Mouse (Mus musculus): ENCODE measurements around the gene Cebpz. TPM values are rescaled to one million over a fixed set of nuclear protein-coding genes. Genes with fewer than 3 reads are reported as not detected.

Cebpz gene
- total RNA-seq (2015; ENCODE audit: low replicate concordance): 11.3 and 15.5 TPM in 2 replicates
- 8.7 and 20.0 TPM in 2 replicates for total RNA-seq (2017; ENCODE audit: low replicate concordance)

- ATAC-seq (replicated peaks; ENCODE audit: low FRiP score, poor library complexity, severe bottlenecking): peak; percentile 99
These were observed at the start of gene Cebpz, which contains the start of gene Ndufaf7 for GRCm38 (mm10) chr17:78936466-78937228. Gene Cebpz, minus strand, starts transcription at chr17:78937066. Gene Ndufaf7, plus strand, starts transcription at chr17:78937136.

DNA sequence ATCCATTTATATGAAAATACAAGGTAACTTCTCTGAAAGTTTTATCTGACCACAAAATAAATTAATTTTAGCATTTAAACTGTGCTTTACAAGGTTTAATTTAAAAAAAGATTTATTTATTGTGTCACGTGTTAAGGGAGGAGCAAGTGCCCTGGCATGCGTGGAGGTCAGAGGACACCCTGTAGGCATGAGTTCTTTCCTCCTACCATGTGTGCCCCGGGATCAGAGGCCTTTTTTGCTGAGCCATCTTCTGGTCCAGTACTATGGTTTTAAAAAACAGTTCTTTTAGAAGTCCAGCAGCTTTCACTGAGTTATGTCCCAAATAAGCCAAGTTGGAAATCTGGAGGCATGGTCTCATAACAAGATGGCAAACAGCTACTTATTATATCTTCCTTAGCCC is 46.9 kb upstream of the Cebpz start:
- no peak for ATAC-seq (replicated peaks; ENCODE audit: low FRiP score, poor library complexity, severe bottlenecking)

GRCm38 (mm10) chr17:78983166-78983565 is 46.3 kb upstream of the Cebpz start:
- no peak for ATAC-seq (replicated peaks; ENCODE audit: low FRiP score, poor library complexity, severe bottlenecking)

DNA sequence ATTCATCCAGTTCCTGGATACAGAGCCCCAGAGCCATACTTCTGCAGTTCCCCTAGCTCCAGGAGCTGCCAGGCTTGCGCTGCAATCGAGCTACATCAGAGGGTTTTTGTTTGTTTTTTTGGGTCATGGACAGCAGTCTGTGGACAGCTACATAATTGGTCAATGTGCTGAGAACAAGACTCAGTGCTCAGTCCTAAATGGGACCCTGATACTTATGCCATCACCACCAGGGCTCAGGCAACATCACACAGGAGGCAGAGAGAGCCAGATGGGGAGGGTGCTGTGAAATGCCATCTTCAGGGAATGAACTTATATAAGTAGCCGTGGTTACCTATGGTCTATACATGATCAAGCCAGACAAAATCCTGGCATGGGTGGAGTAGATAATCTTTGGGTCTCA is 31.6 kb upstream of the Cebpz start:
- ATAC-seq (replicated peaks; ENCODE audit: low FRiP score, poor library complexity, severe bottlenecking): no peak

- ATAC-seq (replicated peaks; ENCODE audit: low FRiP score, poor library complexity, severe bottlenecking): no peak
These were observed 29.4 kb upstream of the Cebpz start for GRCm38 (mm10) chr17:78966092-78966883.

DNA sequence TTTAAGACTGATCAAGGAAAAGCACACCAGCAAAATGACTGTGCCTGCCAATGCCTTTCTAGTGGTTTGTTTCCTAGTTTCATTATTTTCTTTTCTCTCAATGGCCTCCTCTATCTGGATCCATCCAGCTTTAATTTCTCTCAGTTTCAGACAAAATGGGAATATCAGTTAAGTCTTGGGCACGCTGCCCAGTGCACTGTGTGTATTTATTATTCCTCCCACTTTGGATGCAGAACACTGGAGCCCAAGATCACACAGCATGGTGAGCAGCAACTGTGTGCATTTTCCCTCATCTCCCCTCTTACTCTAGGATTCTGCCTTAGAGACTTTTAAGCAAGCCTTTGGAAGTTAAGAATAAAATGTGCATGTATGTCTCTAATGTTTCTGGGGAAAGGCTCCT is 27.5 kb upstream of the Cebpz start:
- ATAC-seq (replicated peaks; ENCODE audit: low FRiP score, poor library complexity, severe bottlenecking): no peak

GRCm38 (mm10) chr17:78959473-78959872 is 22.6 kb upstream of the Cebpz start:
- no peak for ATAC-seq (replicated peaks; ENCODE audit: low FRiP score, poor library complexity, severe bottlenecking)

- no peak for ATAC-seq (replicated peaks; ENCODE audit: low FRiP score, poor library complexity, severe bottlenecking)
These were observed 16.4 kb upstream of the Cebpz start for GRCm38 (mm10) chr17:78953240-78953639.

GRCm38 (mm10) chr17:78952070-78952469 is 15.2 kb upstream of the Cebpz start:
- ATAC-seq (replicated peaks; ENCODE audit: low FRiP score, poor library complexity, severe bottlenecking): no peak

GRCm38 (mm10) chr17:78951225-78951624 is 14.4 kb upstream of the Cebpz start:
- no peak for ATAC-seq (replicated peaks; ENCODE audit: low FRiP score, poor library complexity, severe bottlenecking)

DNA sequence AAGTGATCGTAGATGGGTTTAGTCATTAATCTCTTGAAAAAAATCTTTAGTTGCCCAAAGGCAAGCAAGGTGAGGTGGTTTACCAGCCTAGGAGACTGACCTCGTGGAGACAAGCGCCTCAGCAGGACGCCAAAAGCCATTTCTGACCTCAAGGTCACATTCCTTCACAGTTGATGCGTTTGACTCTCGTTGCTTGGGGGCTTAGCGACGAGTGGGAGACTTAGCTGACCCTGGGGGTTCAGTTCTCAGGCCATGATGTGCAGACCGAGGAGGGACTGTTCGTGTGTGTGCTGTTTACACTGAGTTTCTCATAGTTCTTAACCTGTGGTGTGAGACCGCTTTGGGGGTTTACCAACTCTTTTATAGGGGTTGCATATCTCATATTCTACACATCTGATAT is 5.7 kb upstream of the Cebpz start:
- ATAC-seq (replicated peaks; ENCODE audit: low FRiP score, poor library complexity, severe bottlenecking): no peak

DNA sequence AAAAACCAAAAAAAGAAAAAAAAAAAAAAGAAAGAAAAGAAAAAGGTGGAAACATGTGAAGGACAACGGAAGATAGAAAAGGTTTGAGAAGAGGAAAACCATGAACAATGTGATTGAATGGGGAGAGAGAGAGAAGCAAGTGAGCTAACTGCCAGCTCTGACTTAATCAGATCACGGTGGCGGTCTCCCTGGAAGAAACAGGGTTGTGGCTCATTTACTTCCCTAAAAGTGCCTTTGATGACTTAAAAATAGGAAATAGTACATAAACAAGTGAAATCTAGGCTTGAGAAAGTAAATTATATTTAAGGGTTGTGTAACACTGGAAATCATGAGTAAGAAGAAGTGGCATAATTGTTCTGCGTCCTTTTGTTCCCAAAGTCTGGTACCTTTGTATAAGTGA is 2.1 kb upstream of the Cebpz start:
- ATAC-seq (replicated peaks; ENCODE audit: low FRiP score, poor library complexity, severe bottlenecking): no peak

- ATAC-seq (replicated peaks; ENCODE audit: low FRiP score, poor library complexity, severe bottlenecking): peak; percentile 72
These were observed 475 bp upstream of the Cebpz start for GRCm38 (mm10) chr17:78937229-78937853.

GRCm38 (mm10) chr17:78935857-78936256 is 1.0 kb downstream of the Cebpz start:
- no peak for ATAC-seq (replicated peaks; ENCODE audit: low FRiP score, poor library complexity, severe bottlenecking)

GRCm38 (mm10) chr17:78917696-78918095 is 19.2 kb downstream of the Cebpz start:
- no peak for ATAC-seq (replicated peaks; ENCODE audit: low FRiP score, poor library complexity, severe bottlenecking)

GRCm38 (mm10) chr17:78916899-78917298 is 20.0 kb downstream of the Cebpz start:
- no peak for ATAC-seq (replicated peaks; ENCODE audit: low FRiP score, poor library complexity, severe bottlenecking)

GRCm38 (mm10) chr17:78916369-78916813 is 20.5 kb downstream of the Cebpz start, which contains the start of gene Cebpzos:
Gene Cebpzos, plus strand, starts transcription at chr17:78916500.
- peak; percentile 92 for ATAC-seq (replicated peaks; ENCODE audit: low FRiP score, poor library complexity, severe bottlenecking)

- peak; percentile 4; the same call in 1 of the 2 replicates for ATAC-seq (replicated peaks; ENCODE audit: low FRiP score, poor library complexity, severe bottlenecking)
These were observed 21.1 kb downstream of the Cebpz start for GRCm38 (mm10) chr17:78915772-78916171.

- ATAC-seq (replicated peaks; ENCODE audit: low FRiP score, poor library complexity, severe bottlenecking): no peak
These were observed 22.9 kb downstream of the Cebpz start for GRCm38 (mm10) chr17:78913921-78914320.

- peak; percentile 6 for ATAC-seq (replicated peaks; ENCODE audit: low FRiP score, poor library complexity, severe bottlenecking)
These were observed 24.0 kb downstream of the Cebpz start for GRCm38 (mm10) chr17:78912861-78913281.

Data from erythroid progenitor cell, adult 5-6 weeks (primary cell).